Mouse (Mus musculus) embryonic facial prominence, embryonic 14.5 days (tissue): ENCODE measurements around the gene Tekt4. TPM values are rescaled to one million over a fixed set of nuclear protein-coding genes. Genes with fewer than 3 reads are reported as not detected.

Source experiments
- ATAC-seq: fragments of 200-750 bp; cut with Nextera tagmentation; 2 replicates; pipeline ENCODE4 v1.8.0; 2017; ENCODE audit warnings: low read depth, moderate number of reproducible peaks, moderate TSS enrichment
- DNase-seq: peaks from one replicate; pipeline ENCODE4 v3.0.0-alpha.2; 2015; ENCODE audit warnings: low spot score
- H3K27ac ChIP-seq: fragments of 300-500 bp; sonication (generic); replicated peaks from 2 replicates; pipeline ENCODE4 v1.5.1; 2014; ENCODE audit warnings: low read depth, mild to moderate bottlenecking, low read length, moderate library complexity
- H3K27me3 ChIP-seq: fragments of 300-500 bp; sonication (generic); replicated peaks from 2 replicates; pipeline ENCODE4 v1.6.1; 2014; ENCODE audit warnings: low read length; ENCODE audit not compliant: control insufficient read depth, insufficient read depth
- H3K36me3 ChIP-seq: fragments of 300-500 bp; sonication (generic); 2 replicates; pipeline ENCODE4 v1.6.1; 2014; ENCODE audit warnings: low read length, mixed read lengths; ENCODE audit not compliant: control insufficient read depth, insufficient read depth
- H3K4me1 ChIP-seq: fragments of 300-500 bp; sonication (generic); 2 replicates; pipeline ENCODE4 v1.6.1; 2014; ENCODE audit warnings: antibody characterized with exemption, low read length; ENCODE audit not compliant: control insufficient read depth, insufficient read depth
- H3K4me2 ChIP-seq: fragments of 300-500 bp; sonication (generic); 2 replicates; pipeline ENCODE4 v1.6.1; 2014; ENCODE audit warnings: low read depth, mild to moderate bottlenecking, low read length, moderate library complexity, mixed read lengths
- H3K4me3 ChIP-seq: fragments of 300-500 bp; sonication (generic); 2 replicates; pipeline ENCODE4 v1.5.1; 2014; ENCODE audit warnings: low read depth, mild to moderate bottlenecking, low read length
- H3K9ac ChIP-seq: fragments of 300-500 bp; sonication (generic); 2 replicates; pipeline ENCODE4 v1.6.1; 2014; ENCODE audit warnings: low read depth, mild to moderate bottlenecking, low read length, moderate library complexity, mixed read lengths
- H3K9me3 ChIP-seq: fragments of 300-500 bp; sonication (generic); 2 replicates; pipeline ENCODE4 v1.6.1; 2016; ENCODE audit warnings: low read length; ENCODE audit not compliant: control insufficient read depth
- WGBS: fragments of 180-500 bp; shearing (Covaris S2); extraction: QIAGEN DNeasy Blood & Tissue Kit; methylation state at CpG from one replicate; pipeline ENCODE4 v1.1.7; 2014; 5-methylcytosine and 5-hydroxymethylcytosine counted together
- polyA plus RNA-seq: library from polyadenylated mRNA; unstranded; fragments of >200 nt; fragmentation: Nextera tagmentation; extraction: Ambion mirVana; gene quantifications from 2 replicates; pipeline ENCODE4 v1.2.1, GENCODE M21; 2014

Tekt4 gene
- polyA plus RNA-seq, 1 experiment from 2014 or later, result 3.0 TPM

GRCm38 (mm10) chr17:25411251-25411650, 43.2 kb upstream of the Tekt4 start:
- no peak overlapping the region for H3K9ac ChIP-seq
- H3K4me1 ChIP-seq, result peaks cover 42% of the 10 kb centered on the region
- H3K27me3 ChIP-seq, result no peaks in the 10 kb centered on the region
- H3K36me3 ChIP-seq, result no peaks in the 10 kb centered on the region
- H3K27ac ChIP-seq, result no peak overlapping the region
- H3K9me3 ChIP-seq, result no peaks in the 10 kb centered on the region
- ATAC-seq (no peak), DNase-seq (no peak)
- no peak overlapping the region for H3K4me2 ChIP-seq
- no peak overlapping the region for H3K4me3 ChIP-seq
- WGBS, result 45% methylated on average over 4 of the region's 4 CpGs

- H3K4me2 ChIP-seq, result no peak overlapping the region
- no peak overlapping the region for H3K4me3 ChIP-seq
- no peaks in the 10 kb centered on the region for H3K9me3 ChIP-seq
- H3K36me3 ChIP-seq, result no peaks in the 10 kb centered on the region
- 63% methylated on average over 4 of the region's 4 CpGs for WGBS
- no peak overlapping the region for H3K9ac ChIP-seq
- DNase-seq, result no peak
- H3K27me3 ChIP-seq, result no peaks in the 10 kb centered on the region
- no peak for ATAC-seq
- peaks cover 48% of the 10 kb centered on the region for H3K4me1 ChIP-seq
- H3K27ac ChIP-seq, result no peak overlapping the region
Measured at GRCm38 (mm10) chr17:25414209-25414608, 40.2 kb upstream of the Tekt4 start.

- no peak overlapping the region for H3K9ac ChIP-seq
- 12% methylated on average over 3 of the region's 3 CpGs for WGBS
- no peak overlapping the region for H3K4me3 ChIP-seq
- H3K9me3 ChIP-seq, result no peaks in the 10 kb centered on the region
- peaks cover 47% of the 10 kb centered on the region for H3K4me1 ChIP-seq
- no peaks in the 10 kb centered on the region for H3K27me3 ChIP-seq
- no peak for DNase-seq
- H3K4me2 ChIP-seq, result no peak overlapping the region
- peak overlapping the region; percentile 65; the same call in 1 of the 2 replicates for H3K27ac ChIP-seq
- no peaks in the 10 kb centered on the region for H3K36me3 ChIP-seq
- ATAC-seq, result no peak
Measured at GRCm38 (mm10) chr17:25414917-25415316, 39.5 kb upstream of the Tekt4 start.

- peak; percentile 59 for DNase-seq
- peak; percentile 55 for ATAC-seq
- H3K27me3 ChIP-seq, result no peaks in the 10 kb centered on the region
Measured at GRCm38 (mm10) chr17:25415421-25415913, 38.9 kb upstream of the Tekt4 start.

GRCm38 (mm10) chr17:25416219-25416618, 38.2 kb upstream of the Tekt4 start:
- DNase-seq (peak; percentile 55), ATAC-seq (peak; percentile 7; the same call in 1 of the 2 replicates)
- H3K27ac ChIP-seq, result peak overlapping the region; percentile 65
- H3K4me3 ChIP-seq, result no peak overlapping the region
- H3K4me1 ChIP-seq, result peaks cover 38% of the 10 kb centered on the region
- no peaks in the 10 kb centered on the region for H3K9me3 ChIP-seq
- no peaks in the 10 kb centered on the region for H3K36me3 ChIP-seq
- H3K9ac ChIP-seq, result no peak overlapping the region
- H3K27me3 ChIP-seq, result no peaks in the 10 kb centered on the region
- WGBS, result 21% methylated on average over 3 of the region's 3 CpGs
- no peak overlapping the region for H3K4me2 ChIP-seq

More at GRCm38 (mm10) chr17:25415421-25415913, 38.9 kb upstream of the Tekt4 start:
- Histone ChIP-seq H3K36me3 (no peaks in the 10 kb centered on the region), H3K4me3 (no peak overlapping the region), H3K27ac (peak overlapping the region; percentile 65), H3K9ac (no peak overlapping the region), H3K9me3 (no peaks in the 10 kb centered on the region), H3K4me2 (peak overlapping the region; percentile 29; the same call in 1 of the 2 replicates), H3K4me1 (peaks cover 42% of the 10 kb centered on the region)
- 2% methylated on average over 3 of the region's 6 CpGs for WGBS

- H3K9me3 ChIP-seq, result no peaks in the 10 kb centered on the region
- 84% methylated on average over 6 of the region's 6 CpGs for WGBS
- H3K4me2 ChIP-seq, result no peak overlapping the region
- H3K27ac ChIP-seq, result no peak overlapping the region
- no peaks in the 10 kb centered on the region for H3K27me3 ChIP-seq
- H3K36me3 ChIP-seq, result no peaks in the 10 kb centered on the region
- peaks cover 35% of the 10 kb centered on the region for H3K4me1 ChIP-seq
- ATAC-seq (no peak), DNase-seq (no peak)
- no peak overlapping the region for H3K4me3 ChIP-seq
- no peak overlapping the region for H3K9ac ChIP-seq
Measured at GRCm38 (mm10) chr17:25417990-25418389, 36.4 kb upstream of the Tekt4 start.

GRCm38 (mm10) chr17:25418926-25419325, 35.5 kb upstream of the Tekt4 start:
- H3K27ac ChIP-seq, result no peak overlapping the region
- no peak overlapping the region for H3K9ac ChIP-seq
- no peaks in the 10 kb centered on the region for H3K9me3 ChIP-seq
- ATAC-seq (peak; percentile 80), DNase-seq (peak; percentile 87)
- no peaks in the 10 kb centered on the region for H3K27me3 ChIP-seq
- H3K4me1 ChIP-seq, result peaks cover 35% of the 10 kb centered on the region
- no peaks in the 10 kb centered on the region for H3K36me3 ChIP-seq
- H3K4me3 ChIP-seq, result no peak overlapping the region
- no peak overlapping the region for H3K4me2 ChIP-seq
- 41% methylated on average over 9 of the region's 9 CpGs for WGBS

GRCm38 (mm10) chr17:25420998-25421397, 33.4 kb upstream of the Tekt4 start:
- Histone ChIP-seq H3K9me3 (no peaks in the 10 kb centered on the region), H3K4me1 (peaks cover 23% of the 10 kb centered on the region), H3K27ac (peak overlapping the region; percentile 13; the same call in 1 of the 2 replicates), H3K27me3 (no peaks in the 10 kb centered on the region), H3K9ac (no peak overlapping the region), H3K4me3 (no peak overlapping the region), H3K4me2 (no peak overlapping the region), H3K36me3 (no peaks in the 10 kb centered on the region)
- DNase-seq (no peak), ATAC-seq (no peak)
- 83% methylated on average over 3 of the region's 3 CpGs for WGBS

- ATAC-seq, result no peak
- Histone ChIP-seq H3K36me3 (no peaks in the 10 kb centered on the region), H3K4me2 (no peak overlapping the region), H3K27me3 (no peaks in the 10 kb centered on the region), H3K27ac (no peak overlapping the region), H3K4me3 (no peak overlapping the region), H3K9ac (no peak overlapping the region), H3K9me3 (no peaks in the 10 kb centered on the region), H3K4me1 (peaks cover 20% of the 10 kb centered on the region)
- 58% methylated on average over 7 of the region's 8 CpGs for WGBS
- no peak for DNase-seq
Measured at GRCm38 (mm10) chr17:25424526-25425080, 29.8 kb upstream of the Tekt4 start.
